Mouse (Mus musculus) small intestine, adult 2 months (tissue): Measurements from ENCODE around the gene Nde1. TPM values are rescaled to one million over a fixed set of nuclear protein-coding genes. Genes with fewer than 3 reads are reported as not detected.

Experiments used
- H3K27ac ChIP-seq: fragments of 200-500 bp; 2 replicates; pipeline ENCODE4 v1.5.1; 2012; ENCODE audit warnings: low read depth, low read length, control low read depth, inconsistent platforms; ENCODE audit not compliant: insufficient read depth
- H3K27me3 ChIP-seq: fragments of 200-500 bp; 2 replicates; pipeline ENCODE4 v1.6.1; 2012; ENCODE audit warnings: mild to moderate bottlenecking, moderate library complexity, low read length, inconsistent platforms; ENCODE audit not compliant: control insufficient read depth, insufficient read depth
- H3K36me3 ChIP-seq: fragments of 200-500 bp; 2 replicates; pipeline ENCODE4 v1.6.1; 2012; ENCODE audit warnings: mild to moderate bottlenecking, low read length, control low read depth, inconsistent platforms; ENCODE audit not compliant: control insufficient read depth, insufficient read depth
- H3K4me1 ChIP-seq: fragments of 200-500 bp; 2 replicates; pipeline ENCODE4 v1.6.1; 2012; ENCODE audit warnings: low read length, inconsistent platforms, mixed read lengths; ENCODE audit not compliant: control insufficient read depth, insufficient read depth, insufficient read length
- H3K4me3 ChIP-seq: fragments of 200-500 bp; 2 replicates; pipeline ENCODE4 v1.5.1; 2012; ENCODE audit warnings: low read depth, mild to moderate bottlenecking, control low read depth, inconsistent platforms, low read length, moderate library complexity
- CTCF ChIP-seq: fragments of 200-500 bp; IDR thresholded peaks from 2 replicates; pipeline ENCODE4 v1.5.1; 2012; ENCODE audit warnings: low read depth, mild to moderate bottlenecking, control low read depth, inconsistent platforms, low read length, moderate library complexity, mixed read lengths; ENCODE audit not compliant: insufficient replicate concordance, insufficient read length; ENCODE audit errors: extremely low read depth
- POLR2A ChIP-seq: fragments of 200-500 bp; IDR thresholded peaks from 2 replicates; pipeline ENCODE4 v1.6.1; 2012; ENCODE audit warnings: low read depth, mild to moderate bottlenecking, control low read depth, inconsistent platforms, low read length, moderate library complexity
- whole genome bisulfite sequencing: fragments of 180-500 bp; shearing (Covaris S2); methylation state at CpG from one replicate; pipeline ENCODE4 v1.1.7; 2018; 5-methylcytosine and 5-hydroxymethylcytosine counted together
- polyA plus RNA-seq: library from polyadenylated mRNA; depleted of rRNA; stranded (reverse); fragments of >200 nt; gene quantifications from 2 replicates; pipeline ENCODE4 v1.2.3, GENCODE M21; 2012

Gene Nde1
- polyA plus RNA-seq, 1 experiment, result 15.8 TPM

DNA sequence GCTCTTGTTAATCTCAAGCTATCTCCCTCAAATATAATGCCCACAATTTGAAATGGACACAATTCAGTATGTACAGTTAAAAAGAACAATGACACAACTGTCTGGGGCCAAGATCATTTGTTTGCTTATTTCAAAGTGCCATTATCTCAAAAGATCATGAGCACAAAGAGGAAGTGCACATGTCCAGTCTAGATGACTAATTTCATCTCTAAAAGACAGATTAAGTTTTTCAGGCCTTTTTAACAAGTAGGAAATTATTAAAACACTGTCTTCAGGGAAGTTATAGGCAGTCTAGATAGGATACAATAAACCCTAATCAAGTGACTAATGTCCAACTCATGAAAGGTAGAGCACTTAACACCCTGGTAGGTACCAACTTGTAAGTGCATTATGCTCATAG, 34.1 kb upstream of the Nde1 start:
- H3K36me3 ChIP-seq, result peaks cover 68% of the 10 kb centered on the region
- H3K4me3 ChIP-seq, result no peak overlapping the region

GRCm38 (mm10) chr16:14130796-14131195, 32.3 kb upstream of the Nde1 start:
- Histone ChIP-seq H3K4me3 (no peak overlapping the region), H3K4me1 (no peaks in the 10 kb centered on the region), H3K27ac (no peak overlapping the region), H3K27me3 (no peaks in the 10 kb centered on the region), H3K36me3 (peaks cover 67% of the 10 kb centered on the region)
- no peak for TF ChIP-seq POLR2A
- TF ChIP-seq CTCF, result no peak
- WGBS, result 90% methylated on average over 7 of the region's 7 CpGs

More for the DNA sequence above, 34.1 kb upstream of the Nde1 start:
- Histone ChIP-seq H3K27ac (no peak overlapping the region), H3K4me1 (no peaks in the 10 kb centered on the region), H3K27me3 (no peaks in the 10 kb centered on the region)
- TF ChIP-seq POLR2A, result no peak
- TF ChIP-seq CTCF, result no peak

- Histone ChIP-seq H3K27me3 (no peaks in the 10 kb centered on the region), H3K4me3 (no peak overlapping the region), H3K4me1 (no peaks in the 10 kb centered on the region), H3K27ac (no peak overlapping the region), H3K36me3 (peaks cover 70% of the 10 kb centered on the region)
- TF ChIP-seq CTCF (no peak), POLR2A (no peak)
- 93% methylated on average over 3 of the region's 3 CpGs for WGBS
Measured at GRCm38 (mm10) chr16:14131376-14131775, 31.7 kb upstream of the Nde1 start.

- Histone ChIP-seq H3K36me3 (peaks cover 71% of the 10 kb centered on the region), H3K27me3 (no peaks in the 10 kb centered on the region), H3K27ac (no peak overlapping the region), H3K4me1 (no peaks in the 10 kb centered on the region), H3K4me3 (no peak overlapping the region)
- TF ChIP-seq POLR2A (no peak), CTCF (no peak)
- 68% methylated on average over 5 of the region's 5 CpGs for WGBS
Measured at GRCm38 (mm10) chr16:14131838-14132237, 31.2 kb upstream of the Nde1 start.

- Histone ChIP-seq H3K4me3 (no peak overlapping the region), H3K4me1 (no peaks in the 10 kb centered on the region), H3K36me3 (peaks cover 68% of the 10 kb centered on the region), H3K27ac (no peak overlapping the region; the same call in 1 of the 2 replicates), H3K27me3 (no peaks in the 10 kb centered on the region)
- 90% methylated on average over 2 of the region's 2 CpGs for WGBS
- no peak for TF ChIP-seq CTCF
- TF ChIP-seq POLR2A, result no peak
Measured at GRCm38 (mm10) chr16:14135014-14135413, 28.1 kb upstream of the Nde1 start.

- Histone ChIP-seq H3K4me3 (no peak overlapping the region), H3K27me3 (no peaks in the 10 kb centered on the region), H3K36me3 (peaks cover 70% of the 10 kb centered on the region), H3K27ac (no peak overlapping the region), H3K4me1 (no peaks in the 10 kb centered on the region)
- no peak for TF ChIP-seq POLR2A
- 23% methylated on average over 1 of the region's 1 CpGs for WGBS
Measured at GRCm38 (mm10) chr16:14137976-14138561, 25.0 kb upstream of the Nde1 start.

DNA sequence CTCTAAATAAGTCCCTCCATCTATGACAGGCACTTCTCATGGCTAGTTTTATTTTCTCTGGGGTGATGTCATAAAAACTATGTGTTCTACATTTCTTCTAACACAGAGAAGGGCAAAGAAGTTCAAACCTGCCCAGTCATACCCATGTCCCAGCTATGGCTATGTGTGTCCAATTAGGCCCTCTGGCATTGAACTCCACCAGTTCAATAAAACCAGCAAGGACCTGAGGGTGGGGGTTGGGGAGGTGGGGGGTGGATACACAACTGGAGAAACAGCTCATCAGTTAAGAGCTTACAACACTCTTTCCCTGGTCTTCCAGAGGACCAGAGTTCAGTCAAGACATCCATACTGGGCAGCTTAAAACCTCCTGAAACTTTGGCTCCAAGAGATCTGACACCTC, 24.0 kb upstream of the Nde1 start:
- peaks cover 74% of the 10 kb centered on the region for H3K36me3 ChIP-seq
- TF ChIP-seq CTCF, result no peak
- no peak for TF ChIP-seq POLR2A
- no peaks in the 10 kb centered on the region for H3K27me3 ChIP-seq
- H3K27ac ChIP-seq, result no peak overlapping the region
- no peak overlapping the region for H3K4me3 ChIP-seq
- no peaks in the 10 kb centered on the region for H3K4me1 ChIP-seq
